Mouse (Mus musculus) frontal cortex, postnatal 14 days (tissue): ENCODE results near the gene Cdkn2aip.

ENCODE experiments used
- DNase-seq, 2 experiments: peaks; one replicate each; pipeline ENCODE4 v3.0.0; 2022; ENCODE audit warnings: low spot score in 2 of 2

The Cdkn2aip gene

GRCm38 (mm10) chr8:47713761-47714745 lies at the start of gene Cdkn2aip:
Gene Cdkn2aip (minus strand): TSS chr8:47713932.
- peak; percentile 84 to 91 for DNase-seq

- DNase-seq: no peak
Measured at GRCm38 (mm10) chr8:47763194-47763593, 49.5 kb upstream of the Cdkn2aip start.

- no peak for DNase-seq
Measured at GRCm38 (mm10) chr8:47760685-47761084, 47.0 kb upstream of the Cdkn2aip start.

GRCm38 (mm10) chr8:47760186-47760585 lies 46.5 kb upstream of the Cdkn2aip start:
- DNase-seq: no peak

- no peak for DNase-seq
Measured at GRCm38 (mm10) chr8:47753121-47753520, 39.4 kb upstream of the Cdkn2aip start.

GRCm38 (mm10) chr8:47750096-47750495 lies 36.4 kb upstream of the Cdkn2aip start:
- no peak for DNase-seq

GRCm38 (mm10) chr8:47749491-47749890 lies 35.8 kb upstream of the Cdkn2aip start:
- DNase-seq: no peak

- no peak for DNase-seq
Measured at GRCm38 (mm10) chr8:47746304-47746703, 32.6 kb upstream of the Cdkn2aip start.

- DNase-seq: no peak
Measured at GRCm38 (mm10) chr8:47745848-47746247, 32.1 kb upstream of the Cdkn2aip start.

- DNase-seq: no peak
Measured at GRCm38 (mm10) chr8:47744803-47745202, 31.1 kb upstream of the Cdkn2aip start.

- peak; percentile 81 to 94 for DNase-seq
Measured at GRCm38 (mm10) chr8:47743419-47743818, 29.7 kb upstream of the Cdkn2aip start.

- DNase-seq: no peak
Measured at GRCm38 (mm10) chr8:47742992-47743391, 29.3 kb upstream of the Cdkn2aip start.

- DNase-seq: no peak
Measured at GRCm38 (mm10) chr8:47742372-47742771, 28.6 kb upstream of the Cdkn2aip start.

- DNase-seq: peak in 1 of 2 experiments; percentile 20
Measured at GRCm38 (mm10) chr8:47737120-47737519, 23.4 kb upstream of the Cdkn2aip start.

GRCm38 (mm10) chr8:47729324-47729723 lies 15.6 kb upstream of the Cdkn2aip start:
- no peak for DNase-seq

- DNase-seq: no peak
Measured at GRCm38 (mm10) chr8:47726945-47727344, 13.2 kb upstream of the Cdkn2aip start.

- no peak for DNase-seq
Measured at GRCm38 (mm10) chr8:47721609-47722008, 7.9 kb upstream of the Cdkn2aip start.

GRCm38 (mm10) chr8:47718641-47719040 lies 4.9 kb upstream of the Cdkn2aip start:
- DNase-seq: no peak

- DNase-seq: no peak
Measured at GRCm38 (mm10) chr8:47713171-47713663, 515 bp downstream of the Cdkn2aip start.

GRCm38 (mm10) chr8:47708106-47708505 lies 5.6 kb downstream of the Cdkn2aip start:
- no peak for DNase-seq

- no peak for DNase-seq
Measured at GRCm38 (mm10) chr8:47706746-47707145, 7.0 kb downstream of the Cdkn2aip start.

- no peak for DNase-seq
Measured at GRCm38 (mm10) chr8:47702333-47702732, 11.4 kb downstream of the Cdkn2aip start.

GRCm38 (mm10) chr8:47697696-47698095 lies 16.0 kb downstream of the Cdkn2aip start:
- DNase-seq: no peak
